Mouse (Mus musculus): ENCODE results near the gene Hdc.

GRCm38 (mm10) chr2:126572747-126573146, 46.4 kb downstream of the Hdc start:
- TF ChIP-seq CTCF (IDR thresholded peaks at IDR 0.05; ENCODE audit: control insufficient read depth, insufficient read depth, low read length) (no peak), POLR2A (IDR thresholded peaks at IDR 0.05; ENCODE audit: borderline replicate concordance, control insufficient read depth, low read depth, low read length) (no peak)

Measured in bone marrow, adult 2 months (tissue).